Mouse (Mus musculus): ENCODE data around the gene Sag. TPM values are rescaled to one million over a fixed set of nuclear protein-coding genes. Genes with fewer than 3 reads are reported as not detected.

Sag gene
- polyA plus RNA-seq, 1 experiment from 2014 or later: 2.7 TPM

- no peaks in the 10 kb centered on the region for H3K36me3 ChIP-seq (replicated peaks)
- H3K4me2 ChIP-seq: no peak overlapping the region
- ATAC-seq (ENCODE audit: low FRiP score): no peak
- peaks cover 9% of the 10 kb centered on the region for H3K4me1 ChIP-seq
- no peaks in the 10 kb centered on the region; the same call in 1 of the 2 replicates for H3K27me3 ChIP-seq
- no peaks in the 10 kb centered on the region for H3K9me3 ChIP-seq
- H3K27ac ChIP-seq: no peak overlapping the region
- H3K9ac ChIP-seq: no peak overlapping the region
- 84% methylated on average over 5 of the region's 5 CpGs for WGBS
- no peak overlapping the region for H3K4me3 ChIP-seq (replicated peaks)
These were observed 45.8 kb downstream of the Sag start for GRCm38 (mm10) chr1:87849278-87849677.

- Histone ChIP-seq H3K27me3 (no peaks in the 10 kb centered on the region; the same call in 1 of the 2 replicates), H3K36me3 (replicated peaks) (no peaks in the 10 kb centered on the region), H3K4me1 (peaks cover 23% of the 10 kb centered on the region), H3K9ac (no peak overlapping the region), H3K27ac (no peak overlapping the region), H3K9me3 (no peaks in the 10 kb centered on the region), H3K4me2 (no peak overlapping the region), H3K4me3 (replicated peaks) (no peak overlapping the region)
- 98% methylated on average over 3 of the region's 3 CpGs for WGBS
- ATAC-seq (ENCODE audit: low FRiP score): no peak
These were observed 47.9 kb downstream of the Sag start for GRCm38 (mm10) chr1:87851344-87851743.

- Histone ChIP-seq H3K9me3 (no peaks in the 10 kb centered on the region), H3K4me3 (replicated peaks) (peak overlapping the region; percentile 98), H3K4me2 (peak overlapping the region; percentile 94), H3K36me3 (replicated peaks) (no peaks in the 10 kb centered on the region), H3K9ac (peak overlapping the region; percentile 96; the same call in 1 of the 2 replicates), H3K27me3 (no peaks in the 10 kb centered on the region; the same call in 1 of the 2 replicates), H3K4me1 (peaks cover 23% of the 10 kb centered on the region), H3K27ac (no peak overlapping the region)
- ATAC-seq (ENCODE audit: low FRiP score): no peak
- WGBS: 57% methylated on average over 5 of the region's 5 CpGs
These were observed 48.8 kb downstream of the Sag start for GRCm38 (mm10) chr1:87852081-87852790.

DNA sequence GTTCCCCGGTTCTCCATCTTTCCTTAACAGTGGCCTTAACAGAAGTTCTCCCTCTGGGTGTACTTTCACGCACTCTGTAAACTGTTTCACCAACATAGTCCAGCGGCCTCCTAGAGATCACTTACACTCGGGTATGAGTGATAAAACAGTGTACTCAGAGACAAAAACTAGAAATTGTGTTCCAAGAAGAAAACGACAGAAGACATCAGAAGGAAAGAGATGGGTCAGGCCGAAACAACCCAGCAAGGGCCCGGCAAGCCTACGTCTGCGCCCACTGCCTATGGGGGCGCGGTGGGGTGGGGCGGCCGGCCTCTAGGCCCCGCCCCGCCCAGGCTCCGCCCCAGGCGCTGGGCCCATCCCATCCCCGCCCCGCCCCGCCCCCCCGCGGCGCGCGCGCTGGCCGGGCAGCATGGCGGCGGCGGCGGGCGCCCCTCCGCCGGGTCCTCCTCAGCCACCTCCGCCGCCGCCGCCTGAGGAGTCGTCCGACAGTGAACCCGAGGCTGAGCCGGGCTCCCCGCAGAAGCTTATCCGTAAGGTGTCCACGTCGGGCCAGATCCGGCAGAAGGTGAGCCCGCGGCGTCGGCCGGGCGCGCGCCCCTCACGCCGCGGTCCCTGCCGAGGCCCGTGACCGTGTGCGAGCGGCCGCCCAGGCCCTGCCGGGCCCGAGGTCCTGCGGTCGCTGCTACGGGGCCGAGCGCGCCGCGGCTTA, 49.6 kb downstream of the Sag start, which contains the start of gene Dgkd:
Gene Dgkd (plus strand): TSS at position 396 of the 709 bp plus-strand sequence.
- WGBS: 2% methylated on average over 56 of the region's 74 CpGs
- no peaks in the 10 kb centered on the region; the same call in 1 of the 2 replicates for H3K27me3 ChIP-seq
- peak within 1 kb of the TSS; percentile 94 for H3K4me2 ChIP-seq
- peak within 1 kb of the TSS; percentile 70 for H3K27ac ChIP-seq
- H3K9ac ChIP-seq: peak within 1 kb of the TSS; percentile 96
- peak; percentile 96 for ATAC-seq (ENCODE audit: low FRiP score)
- no peaks in the 10 kb centered on the region for H3K9me3 ChIP-seq
- peak within 1 kb of the TSS; percentile 98 for H3K4me3 ChIP-seq (replicated peaks)
- H3K36me3 ChIP-seq (replicated peaks): no peaks in the 10 kb centered on the region
- peaks cover 23% of the 10 kb centered on the region for H3K4me1 ChIP-seq

- Histone ChIP-seq H3K36me3 (replicated peaks) (no peaks in the 10 kb centered on the region), H3K27ac (peak overlapping the region; percentile 70), H3K27me3 (no peaks in the 10 kb centered on the region; the same call in 1 of the 2 replicates), H3K9me3 (no peaks in the 10 kb centered on the region), H3K4me3 (replicated peaks) (peak overlapping the region; percentile 98), H3K9ac (peak overlapping the region; percentile 96), H3K4me2 (peak overlapping the region; percentile 94), H3K4me1 (peaks cover 23% of the 10 kb centered on the region)
- ATAC-seq (ENCODE audit: low FRiP score): peak; percentile 63
- WGBS: 0% methylated on average over 24 of the region's 48 CpGs
These were observed 50.3 kb downstream of the Sag start for GRCm38 (mm10) chr1:87853601-87854361.

DNA sequence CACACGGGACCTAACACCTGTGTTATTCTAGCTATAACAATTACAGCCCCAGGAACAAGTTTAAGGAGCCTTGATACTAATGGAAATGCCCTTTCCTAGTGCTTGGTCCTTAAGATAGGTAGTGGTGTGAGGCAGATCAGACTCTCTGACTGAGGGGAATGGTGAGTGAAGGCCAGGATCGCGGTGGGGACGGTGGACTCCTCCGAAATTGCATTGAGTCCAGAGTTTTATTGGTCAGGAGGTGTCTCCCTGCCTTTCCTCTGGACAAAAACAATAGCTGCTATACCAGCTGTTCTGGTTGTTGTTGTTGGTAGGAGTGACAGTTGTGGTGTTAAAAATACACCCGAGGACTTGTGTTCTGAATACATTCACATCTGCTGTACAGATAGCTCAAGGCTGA, 50.9 kb downstream of the Sag start:
- no peak overlapping the region for H3K27ac ChIP-seq
- no peak for ATAC-seq (ENCODE audit: low FRiP score)
- WGBS: 33% methylated on average over 6 of the region's 6 CpGs

GRCm38 (mm10) chr1:87854851-87855251, 51.4 kb downstream of the Sag start:
- 25% methylated on average over 2 of the region's 2 CpGs for WGBS
- no peak overlapping the region for H3K27ac ChIP-seq
- H3K9ac ChIP-seq: 0 out of 2 replicates have a peak overlapping the region, but pooled peaks have one; percentile 12

More for the DNA sequence above, 50.9 kb downstream of the Sag start:
- Histone ChIP-seq H3K4me1 (peaks cover 23% of the 10 kb centered on the region), H3K4me3 (replicated peaks) (peak overlapping the region; percentile 98), H3K36me3 (replicated peaks) (no peaks in the 10 kb centered on the region), H3K27me3 (no peaks in the 10 kb centered on the region; the same call in 1 of the 2 replicates), H3K9me3 (no peaks in the 10 kb centered on the region), H3K4me2 (peak overlapping the region; percentile 94), H3K9ac (peak overlapping the region; percentile 96)

DNA sequence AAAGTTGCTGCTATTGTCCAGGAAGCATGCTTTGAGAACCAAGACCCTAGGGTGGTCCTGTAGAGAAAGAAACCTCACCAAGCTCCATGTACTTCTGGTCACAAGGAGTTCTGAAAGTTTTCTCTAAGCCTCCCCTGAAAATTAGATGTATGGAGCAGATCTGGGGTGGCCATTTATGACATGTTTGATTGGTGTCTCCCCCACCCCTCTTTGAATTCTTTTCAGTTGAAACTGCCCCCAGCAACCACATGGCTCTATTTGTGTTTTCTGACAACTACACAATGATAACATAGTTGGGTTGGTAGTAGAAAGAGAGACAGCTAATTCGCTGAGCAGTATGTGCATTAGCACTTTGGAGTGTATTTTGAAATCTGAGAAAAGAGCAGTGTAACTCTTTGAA, 52.0 kb downstream of the Sag start:
- peaks cover 23% of the 10 kb centered on the region for H3K4me1 ChIP-seq
- 82% methylated on average over 1 of the region's 1 CpGs for WGBS
- H3K9me3 ChIP-seq: no peaks in the 10 kb centered on the region
- 0 out of 2 replicates have a peak overlapping the region, but pooled peaks have one; percentile 12 for H3K9ac ChIP-seq
- no peaks in the 10 kb centered on the region; the same call in 1 of the 2 replicates for H3K27me3 ChIP-seq
- H3K4me2 ChIP-seq: no peak overlapping the region
- no peak for ATAC-seq (ENCODE audit: low FRiP score)
- no peak overlapping the region for H3K27ac ChIP-seq
- no peaks in the 10 kb centered on the region for H3K36me3 ChIP-seq (replicated peaks)
- no peak overlapping the region for H3K4me3 ChIP-seq (replicated peaks)

More at GRCm38 (mm10) chr1:87854851-87855251, 51.4 kb downstream of the Sag start:
- no peaks in the 10 kb centered on the region; the same call in 1 of the 2 replicates for H3K27me3 ChIP-seq
- peak overlapping the region; percentile 98; the same call in 1 of the 2 replicates for H3K4me3 ChIP-seq (replicated peaks)
- ATAC-seq (ENCODE audit: low FRiP score): no peak
- no peaks in the 10 kb centered on the region for H3K36me3 ChIP-seq (replicated peaks)
- no peaks in the 10 kb centered on the region for H3K9me3 ChIP-seq
- H3K4me2 ChIP-seq: peak overlapping the region; percentile 94
- H3K4me1 ChIP-seq: peaks cover 23% of the 10 kb centered on the region

DNA sequence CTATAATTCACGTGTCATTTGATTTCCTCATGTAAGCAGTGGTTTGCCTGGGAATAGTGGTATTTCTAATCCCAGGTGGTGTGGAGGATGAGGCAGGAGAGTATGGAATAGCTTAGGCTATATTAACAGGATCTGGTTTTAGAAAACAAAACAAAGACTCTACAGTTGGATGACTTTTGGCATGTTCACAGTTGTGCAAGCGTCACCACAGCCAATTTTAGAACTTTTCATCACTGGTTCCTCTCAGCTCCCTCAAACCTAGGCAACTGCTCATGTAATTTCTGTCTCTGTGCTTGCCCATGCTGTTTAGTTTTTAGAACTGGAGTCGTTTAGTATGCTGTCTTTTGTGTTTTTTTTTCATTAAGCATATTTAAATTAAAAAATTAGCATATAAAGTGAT, 53.3 kb downstream of the Sag start:
- Histone ChIP-seq H3K9me3 (no peaks in the 10 kb centered on the region), H3K9ac (no peak overlapping the region), H3K4me1 (peaks cover 23% of the 10 kb centered on the region), H3K36me3 (replicated peaks) (no peaks in the 10 kb centered on the region), H3K4me2 (no peak overlapping the region), H3K27me3 (no peaks in the 10 kb centered on the region; the same call in 1 of the 2 replicates), H3K27ac (no peak overlapping the region), H3K4me3 (replicated peaks) (no peak overlapping the region)
- 85% methylated on average over 3 of the region's 3 CpGs for WGBS
- ATAC-seq (ENCODE audit: low FRiP score): no peak

DNA sequence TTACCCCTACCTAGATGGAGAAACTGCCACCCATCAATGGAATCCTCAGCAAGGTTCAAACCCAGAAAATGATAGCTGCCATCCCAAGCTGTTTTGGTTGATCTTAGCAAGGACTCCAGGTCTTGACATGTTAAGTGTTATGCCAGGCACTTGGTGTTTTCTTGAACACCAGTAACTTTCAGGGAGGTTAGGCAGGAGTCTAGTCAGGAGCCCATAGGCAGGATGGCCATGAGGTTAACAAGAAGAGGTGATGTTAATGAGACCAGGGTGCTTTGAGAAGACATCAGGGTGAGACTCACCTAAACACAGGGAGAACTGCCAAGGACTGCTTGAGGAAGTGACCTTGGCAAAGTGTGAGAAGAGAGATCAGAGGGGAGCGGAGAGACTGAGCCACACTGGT, 54.6 kb downstream of the Sag start:
- Histone ChIP-seq H3K4me3 (replicated peaks) (no peak overlapping the region), H3K4me1 (peaks cover 19% of the 10 kb centered on the region), H3K9ac (no peak overlapping the region), H3K4me2 (no peak overlapping the region), H3K9me3 (no peaks in the 10 kb centered on the region), H3K27me3 (no peaks in the 10 kb centered on the region), H3K27ac (no peak overlapping the region), H3K36me3 (replicated peaks) (no peaks in the 10 kb centered on the region)
- 96% methylated on average over 1 of the region's 1 CpGs for WGBS
- ATAC-seq (ENCODE audit: low FRiP score): no peak

- no peak for ATAC-seq (ENCODE audit: low FRiP score)
- Histone ChIP-seq H3K4me1 (peaks cover 19% of the 10 kb centered on the region), H3K4me2 (no peak overlapping the region), H3K9me3 (no peaks in the 10 kb centered on the region), H3K9ac (no peak overlapping the region), H3K36me3 (replicated peaks) (no peaks in the 10 kb centered on the region), H3K27me3 (no peaks in the 10 kb centered on the region), H3K4me3 (replicated peaks) (no peak overlapping the region), H3K27ac (no peak overlapping the region)
- 98% methylated on average over 2 of the region's 2 CpGs for WGBS
These were observed 55.0 kb downstream of the Sag start for GRCm38 (mm10) chr1:87858529-87858928.

GRCm38 (mm10) chr1:87863602-87864001, 60.1 kb downstream of the Sag start:
- no peaks in the 10 kb centered on the region for H3K27me3 ChIP-seq
- H3K9ac ChIP-seq: no peak overlapping the region
- no peaks in the 10 kb centered on the region for H3K4me1 ChIP-seq
- no peaks in the 10 kb centered on the region for H3K36me3 ChIP-seq (replicated peaks)
- 61% methylated on average over 3 of the region's 3 CpGs for WGBS
- H3K4me2 ChIP-seq: no peak overlapping the region
- H3K4me3 ChIP-seq (replicated peaks): no peak overlapping the region
- no peak for ATAC-seq (ENCODE audit: low FRiP score)
- H3K27ac ChIP-seq: no peak overlapping the region
- H3K9me3 ChIP-seq: no peaks in the 10 kb centered on the region

Measured in forebrain, embryonic 12.5 days (tissue).